Mouse (Mus musculus) cerebellum, adult 2 months (tissue): ENCODE measurements around the gene Bach1.

Source experiments
- CTCF ChIP-seq: fragments of 200-500 bp; IDR thresholded peaks from 2 replicates; pipeline ENCODE4 v1.5.1; 2011; ENCODE audit warnings: low read depth, mild to moderate bottlenecking, control low read depth, low read length, moderate library complexity, borderline replicate concordance; ENCODE audit not compliant: insufficient read depth
- POLR2A ChIP-seq: fragments of 200-500 bp; IDR thresholded peaks from 2 replicates; pipeline ENCODE4 v1.6.1; 2011; ENCODE audit warnings: low read length, control low read depth, borderline replicate concordance; ENCODE audit not compliant: insufficient read depth

DNA sequence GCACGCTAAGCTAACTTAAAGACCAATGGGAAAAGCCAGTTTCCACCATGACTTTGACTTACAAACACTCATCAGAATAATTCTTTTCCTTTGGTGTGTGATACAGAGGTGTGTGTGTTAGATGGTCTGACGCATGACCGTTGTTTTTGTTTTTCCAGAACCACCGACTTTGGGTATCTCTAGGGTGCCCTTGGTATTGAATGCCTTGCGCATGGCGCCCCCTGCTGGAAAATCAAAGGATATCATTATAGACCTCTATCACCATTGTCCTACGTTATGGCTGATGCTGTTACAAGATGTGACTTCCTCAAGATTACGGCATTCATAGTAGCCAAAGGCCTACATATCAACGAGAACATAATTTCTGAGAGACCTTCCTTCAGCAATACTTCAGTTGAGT lies 56.1 kb downstream of the Bach1 start:
- TF ChIP-seq CTCF (peak; percentile 86), POLR2A (no peak)
